Mouse (Mus musculus) lung, embryonic 14.5 days (tissue): ENCODE results near the gene Pdzrn3. TPM values are rescaled to one million over a fixed set of nuclear protein-coding genes. Genes with fewer than 3 reads are reported as not detected.
A peak's percentile ranks its signal among the peaks of the same experiment; 100 is the strongest.

Experiments
- ATAC-seq: fragments of 200-750 bp; cut with Nextera tagmentation; 2 replicates; pipeline ENCODE4 v1.8.0; 2017; ENCODE audit warnings: mild to moderate bottlenecking, moderate TSS enrichment, moderate library complexity; ENCODE audit not compliant: insufficient read depth
- DNase-seq: peaks from one replicate; pipeline ENCODE4 v3.0.0-alpha.2; 2015
- H3K27ac ChIP-seq: fragments of 300-500 bp; sonication (generic); 2 replicates; pipeline ENCODE4 v1.5.1; 2014; ENCODE audit warnings: low read depth, mild to moderate bottlenecking, moderate library complexity
- H3K27me3 ChIP-seq: fragments of 300-500 bp; sonication (generic); 2 replicates; pipeline ENCODE4 v1.6.1; 2014; ENCODE audit warnings: low read length, control low read depth; ENCODE audit not compliant: insufficient read depth
- H3K36me3 ChIP-seq: fragments of 300-500 bp; sonication (generic); 2 replicates; pipeline ENCODE4 v1.6.1; 2014; ENCODE audit warnings: control low read depth; ENCODE audit not compliant: insufficient read depth
- H3K4me1 ChIP-seq: fragments of 300-500 bp; sonication (generic); 2 replicates; pipeline ENCODE4 v1.6.1; 2014; ENCODE audit warnings: antibody characterized with exemption, control low read depth; ENCODE audit not compliant: insufficient read depth
- H3K4me2 ChIP-seq: fragments of 300-500 bp; sonication (generic); 2 replicates; pipeline ENCODE4 v1.6.1; 2014; ENCODE audit warnings: mild to moderate bottlenecking
- H3K4me3 ChIP-seq: fragments of 300-500 bp; sonication (generic); 2 replicates; pipeline ENCODE4 v1.5.1; 2014; ENCODE audit warnings: low read depth, low read length
- H3K9ac ChIP-seq: fragments of 300-500 bp; sonication (generic); 2 replicates; pipeline ENCODE4 v1.6.1; 2014
- H3K9me3 ChIP-seq: fragments of 300-500 bp; sonication (generic); 2 replicates; pipeline ENCODE4 v1.6.1; 2016; ENCODE audit warnings: low read depth, low read length, control low read depth
- CTCF ChIP-seq: IDR thresholded peaks from 2 replicates; pipeline ENCODE4 v1.5.1; 2016; ENCODE audit warnings: antibody characterized with exemption, low read depth
- WGBS: fragments of 180-500 bp; shearing (Covaris S2); extraction: QIAGEN DNeasy Blood & Tissue Kit; methylation state at CpG from one replicate; pipeline ENCODE4 v1.1.7; 2014; 5-methylcytosine and 5-hydroxymethylcytosine counted together
- polyA plus RNA-seq: library from polyadenylated mRNA; unstranded; fragments of >200 nt; fragmentation: Nextera tagmentation; extraction: Ambion mirVana; gene quantifications from 2 replicates; pipeline ENCODE4 v1.2.1, GENCODE M21; 2014

Pdzrn3 gene
- polyA plus RNA-seq, 1 experiment from 2014 or later = 14.2 TPM

DNA sequence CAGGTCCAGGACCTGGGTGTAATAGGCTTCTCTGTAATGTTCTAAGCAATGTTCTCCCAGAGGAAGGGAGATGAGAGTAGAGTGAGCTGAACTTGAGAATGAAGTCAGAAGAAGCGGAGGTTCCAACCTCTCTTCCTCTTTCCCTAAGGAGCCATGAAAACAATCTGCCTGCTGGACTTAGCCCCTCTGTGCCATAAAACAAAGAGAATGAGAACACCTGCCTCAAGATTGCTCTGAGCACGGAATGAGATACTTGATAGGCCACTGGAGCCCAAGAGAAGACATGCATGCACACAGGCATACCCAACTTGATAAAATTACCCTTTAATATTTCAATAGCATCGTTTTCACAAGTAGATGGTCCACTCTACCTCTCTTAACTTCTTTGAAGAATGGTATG is 133.3 kb downstream of the Pdzrn3 start:
- Histone ChIP-seq H3K4me3 (no peak overlapping the region), H3K36me3 (no peaks in the 10 kb centered on the region), H3K4me1 (no peaks in the 10 kb centered on the region), H3K27ac (no peak overlapping the region), H3K4me2 (no peak overlapping the region), H3K9ac (no peak overlapping the region), H3K9me3 (no peaks in the 10 kb centered on the region), H3K27me3 (no peaks in the 10 kb centered on the region)
- ATAC-seq = no peak
- TF ChIP-seq CTCF = no peak
- WGBS = 83% methylated on average over 3 of the region's 3 CpGs
- no peak for DNase-seq

DNA sequence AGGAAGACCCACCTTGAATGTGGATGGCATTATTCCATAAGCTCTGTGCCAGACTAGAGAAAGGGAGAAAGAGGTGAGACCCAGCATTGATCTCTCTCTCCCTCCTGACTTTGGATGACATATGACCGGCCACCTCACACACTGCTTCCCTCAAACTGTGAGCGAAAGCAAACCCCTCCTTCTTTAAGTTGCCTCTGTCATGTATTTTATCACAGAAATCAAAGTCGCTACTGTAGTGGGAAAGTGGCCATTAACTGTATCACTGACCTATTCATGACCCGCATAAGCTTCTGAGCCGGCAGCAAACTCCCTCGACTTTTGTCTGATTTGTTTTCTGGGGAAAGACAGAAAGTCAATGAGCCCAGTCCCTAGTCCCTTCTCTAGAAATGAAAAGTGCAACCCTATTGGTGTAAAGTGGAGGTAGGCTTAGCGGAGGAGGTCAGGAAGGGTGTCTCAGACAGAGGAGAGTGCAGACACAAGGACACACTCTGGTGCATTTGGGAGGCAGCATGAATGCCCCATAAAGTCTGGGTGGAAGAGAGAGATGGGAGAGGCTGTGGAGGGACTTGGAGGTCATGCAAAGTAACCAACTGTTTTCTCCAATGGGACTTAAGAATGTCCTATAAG is 134.4 kb downstream of the Pdzrn3 start:
- WGBS = 75% methylated on average over 7 of the region's 7 CpGs
- DNase-seq (no peak), ATAC-seq (no peak)
- H3K9ac ChIP-seq = no peak overlapping the region
- H3K27me3 ChIP-seq = no peaks in the 10 kb centered on the region
- TF ChIP-seq CTCF = no peak
- no peak overlapping the region; the same call in 1 of the 2 replicates for H3K27ac ChIP-seq
- no peak overlapping the region for H3K4me3 ChIP-seq
- H3K4me1 ChIP-seq = no peaks in the 10 kb centered on the region
- no peaks in the 10 kb centered on the region for H3K9me3 ChIP-seq
- H3K36me3 ChIP-seq = no peaks in the 10 kb centered on the region
- no peak overlapping the region for H3K4me2 ChIP-seq

DNA sequence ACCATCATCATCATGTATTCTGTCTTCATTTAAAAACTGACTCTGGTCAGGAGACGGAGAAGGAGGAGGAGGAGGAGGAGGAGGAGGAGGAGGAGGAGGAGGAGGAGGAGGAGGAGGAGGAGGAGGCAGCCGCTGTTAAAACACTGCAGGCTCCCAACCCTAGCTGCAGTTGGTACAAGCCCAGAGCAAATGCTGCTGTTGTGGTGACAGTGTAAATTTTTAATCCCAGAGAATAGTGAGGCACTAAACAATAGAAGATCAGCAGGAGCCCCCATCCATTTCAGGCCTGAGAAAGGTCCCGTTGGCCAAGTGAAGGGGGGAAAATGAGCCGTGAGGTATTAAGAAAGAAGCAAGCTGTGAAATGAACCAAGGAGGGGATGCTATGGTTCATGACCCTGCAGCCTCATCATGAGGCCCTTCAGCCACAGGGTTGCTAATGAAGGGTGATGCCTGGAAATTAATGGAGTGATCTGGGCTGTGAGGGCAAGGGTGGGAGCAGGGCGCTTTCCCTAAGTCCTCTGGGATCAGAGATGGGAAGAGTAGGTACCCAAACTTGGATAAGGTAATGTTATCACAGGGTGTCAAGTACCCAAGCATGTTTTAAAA is 141.0 kb downstream of the Pdzrn3 start:
- no peak for TF ChIP-seq CTCF
- no peak overlapping the region for H3K9ac ChIP-seq
- DNase-seq (no peak), ATAC-seq (no peak)
- no peaks in the 10 kb centered on the region for H3K36me3 ChIP-seq
- 56% methylated on average over 5 of the region's 5 CpGs for WGBS
- no peak overlapping the region for H3K4me3 ChIP-seq
- no peaks in the 10 kb centered on the region for H3K27me3 ChIP-seq
- H3K9me3 ChIP-seq = no peaks in the 10 kb centered on the region
- 0 out of 2 replicates have a peak, but pooled peaks cover 4% of the 10 kb centered on the region for H3K4me1 ChIP-seq
- no peak overlapping the region for H3K27ac ChIP-seq
- H3K4me2 ChIP-seq = no peak overlapping the region

DNA sequence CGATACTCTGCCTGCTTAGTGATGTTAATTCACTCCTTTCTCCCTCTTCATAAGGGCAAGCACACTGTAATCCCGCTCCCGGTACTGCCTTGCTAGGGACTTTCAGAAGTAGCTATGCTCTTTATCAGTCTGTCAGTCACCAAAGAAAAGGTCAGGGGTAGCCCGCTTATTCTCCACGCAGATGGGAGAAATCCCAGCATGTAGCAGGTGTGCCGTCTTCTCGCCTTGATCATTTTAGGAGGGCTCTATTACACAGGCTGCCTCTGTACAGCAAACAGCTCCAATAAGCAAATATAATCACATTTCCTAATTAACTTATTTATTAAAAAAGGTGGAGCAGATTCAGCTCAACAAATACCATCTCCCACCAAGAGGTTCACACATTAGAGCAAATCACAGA is 141.5 kb downstream of the Pdzrn3 start:
- Histone ChIP-seq H3K9ac (no peak overlapping the region), H3K27me3 (no peaks in the 10 kb centered on the region), H3K4me1 (0 out of 2 replicates have a peak, but pooled peaks cover 4% of the 10 kb centered on the region), H3K4me3 (no peak overlapping the region), H3K4me2 (no peak overlapping the region), H3K27ac (no peak overlapping the region), H3K9me3 (no peaks in the 10 kb centered on the region), H3K36me3 (no peaks in the 10 kb centered on the region)
- no peak for ATAC-seq
- no peak for DNase-seq
- TF ChIP-seq CTCF = no peak
- WGBS = 79% methylated on average over 7 of the region's 7 CpGs

DNA sequence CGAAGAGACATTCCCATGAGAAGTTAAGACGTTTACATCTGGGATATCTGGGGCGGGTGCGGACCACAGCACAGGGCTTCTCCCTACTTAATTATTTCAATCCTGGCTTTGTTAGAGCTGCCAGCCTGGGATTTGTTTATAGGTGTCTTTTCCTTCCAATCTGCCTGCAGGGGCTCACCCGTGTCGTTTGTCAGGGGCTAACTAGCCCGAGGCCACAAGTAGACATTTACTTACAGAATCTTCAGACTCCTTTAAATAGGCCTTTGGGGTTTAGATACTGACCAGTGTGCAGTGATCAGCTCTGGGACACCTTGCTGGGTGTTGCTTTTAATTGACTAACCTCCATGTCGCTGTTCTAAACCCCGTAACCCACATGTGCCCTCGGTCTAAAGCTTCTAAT is 143.3 kb downstream of the Pdzrn3 start:
- TF ChIP-seq CTCF = no peak
- no peak for ATAC-seq
- H3K9ac ChIP-seq = no peak overlapping the region
- WGBS = 51% methylated on average over 10 of the region's 10 CpGs
- H3K4me2 ChIP-seq = no peak overlapping the region
- no peaks in the 10 kb centered on the region for H3K27me3 ChIP-seq
- 0 out of 2 replicates have a peak, but pooled peaks cover 4% of the 10 kb centered on the region for H3K4me1 ChIP-seq
- no peak overlapping the region for H3K27ac ChIP-seq
- H3K4me3 ChIP-seq = no peak overlapping the region
- H3K9me3 ChIP-seq = no peaks in the 10 kb centered on the region
- no peaks in the 10 kb centered on the region for H3K36me3 ChIP-seq
- DNase-seq = no peak

DNA sequence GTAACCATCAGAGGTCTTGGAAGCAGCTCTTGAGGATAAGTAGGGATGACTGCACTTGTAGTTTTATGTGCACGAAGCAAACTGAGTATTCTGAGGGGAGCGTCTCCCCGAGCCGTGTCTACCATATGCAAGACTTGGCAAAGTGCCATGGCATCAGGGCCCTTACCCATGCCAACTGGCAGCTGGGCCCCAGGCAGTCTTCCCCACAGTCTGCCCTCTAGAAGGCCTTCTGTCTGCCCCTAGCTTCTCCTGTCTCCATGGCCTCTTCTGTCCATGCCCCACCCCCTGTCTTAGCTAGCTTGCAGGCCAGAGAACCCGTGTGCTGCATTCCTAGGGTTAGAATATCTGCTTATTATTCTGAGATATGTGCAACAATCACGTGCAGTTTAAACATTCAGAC is 144.0 kb downstream of the Pdzrn3 start:
- no peaks in the 10 kb centered on the region for H3K27me3 ChIP-seq
- DNase-seq = peak; percentile 37
- no peak overlapping the region for H3K27ac ChIP-seq
- H3K4me2 ChIP-seq = no peak overlapping the region
- H3K4me1 ChIP-seq = 0 out of 2 replicates have a peak, but pooled peaks cover 4% of the 10 kb centered on the region
- 0 out of 2 replicates have a peak, but pooled peaks have one; percentile 65 for ATAC-seq
- H3K9me3 ChIP-seq = no peaks in the 10 kb centered on the region
- no peak overlapping the region for H3K4me3 ChIP-seq
- no peak overlapping the region for H3K9ac ChIP-seq
- 53% methylated on average over 6 of the region's 6 CpGs for WGBS
- TF ChIP-seq CTCF = no peak
- H3K36me3 ChIP-seq = no peaks in the 10 kb centered on the region

DNA sequence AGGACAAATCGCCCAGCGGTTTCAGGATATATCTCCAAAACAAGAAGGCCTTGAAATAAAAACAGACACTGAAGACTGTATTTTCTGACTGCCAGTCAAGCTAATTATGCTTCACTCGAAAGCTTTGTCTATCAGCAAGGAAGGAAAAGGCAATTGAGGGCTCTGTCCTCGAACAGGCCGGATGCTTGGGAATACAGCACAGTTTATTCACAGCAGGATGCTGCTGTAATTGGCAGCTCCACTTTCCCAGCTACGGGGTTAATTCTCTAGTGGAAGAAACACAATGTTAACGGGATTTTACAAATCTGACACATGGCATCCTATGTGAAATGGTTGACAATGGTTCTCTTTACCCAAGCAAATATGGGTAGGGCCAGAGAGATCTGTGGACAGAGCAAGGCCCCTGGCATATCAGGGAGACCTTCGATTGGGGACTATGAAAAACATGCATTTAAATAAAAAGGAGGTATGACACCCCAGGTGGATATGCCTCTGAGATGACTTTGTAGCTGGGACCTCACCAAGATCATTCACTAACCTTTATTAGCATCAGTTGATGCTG is 150.3 kb downstream of the Pdzrn3 start:
- DNase-seq (peak; percentile 37), ATAC-seq (no peak)

More for the DNA sequence above, 150.3 kb downstream of the Pdzrn3 start:
- Histone ChIP-seq H3K27me3 (no peaks in the 10 kb centered on the region), H3K9ac (no peak overlapping the region), H3K4me1 (no peaks in the 10 kb centered on the region), H3K4me2 (no peak overlapping the region), H3K27ac (no peak overlapping the region), H3K4me3 (no peak overlapping the region), H3K9me3 (no peaks in the 10 kb centered on the region), H3K36me3 (no peaks in the 10 kb centered on the region)
- TF ChIP-seq CTCF = no peak
- WGBS = 67% methylated on average over 8 of the region's 8 CpGs
